Mouse (Mus musculus) heart, embryonic 11.5 days (tissue): ENCODE data around the gene Prr12. TPM values are rescaled to one million over a fixed set of nuclear protein-coding genes. Genes with fewer than 3 reads are reported as not detected.

Source experiments
- ATAC-seq: fragments of 200-750 bp; cut with Nextera tagmentation; replicated peaks from 2 replicates; pipeline ENCODE4 v1.8.0; 2017; ENCODE audit warnings: moderate library complexity; ENCODE audit not compliant: insufficient number of reproducible peaks, low FRiP score, low TSS enrichment
- H3K27ac ChIP-seq: fragments of 300-500 bp; sonication (generic); 2 replicates; pipeline ENCODE4 v1.5.1; 2014; ENCODE audit warnings: mild to moderate bottlenecking, low read depth, low read length
- H3K27me3 ChIP-seq: fragments of 300-500 bp; sonication (generic); 2 replicates; pipeline ENCODE4 v1.6.1; 2014; ENCODE audit warnings: mild to moderate bottlenecking, low read length, mixed read lengths; ENCODE audit not compliant: control insufficient read depth, insufficient read depth
- H3K36me3 ChIP-seq: fragments of 300-500 bp; sonication (generic); 2 replicates; pipeline ENCODE4 v1.6.1; 2014; ENCODE audit warnings: mild to moderate bottlenecking, low read length, moderate library complexity, mixed read lengths; ENCODE audit not compliant: control insufficient read depth, insufficient read depth
- H3K4me1 ChIP-seq: fragments of 300-500 bp; sonication (generic); 2 replicates; pipeline ENCODE4 v1.6.1; 2014; ENCODE audit warnings: low read length; ENCODE audit not compliant: control insufficient read depth, insufficient read depth
- H3K4me2 ChIP-seq: fragments of 300-500 bp; sonication (generic); 2 replicates; pipeline ENCODE4 v1.6.1; 2014; ENCODE audit warnings: mild to moderate bottlenecking, moderate library complexity
- H3K4me3 ChIP-seq: fragments of 300-500 bp; sonication (generic); 2 replicates; pipeline ENCODE4 v1.5.1; 2014; ENCODE audit warnings: low read depth, low read length
- H3K9ac ChIP-seq: fragments of 300-500 bp; sonication (generic); 2 replicates; pipeline ENCODE4 v1.6.1; 2014; ENCODE audit warnings: mild to moderate bottlenecking, low read depth, low read length, moderate library complexity
- H3K9me3 ChIP-seq: fragments of 300-500 bp; sonication (generic); replicated peaks from 2 replicates; pipeline ENCODE4 v1.6.1; 2016; ENCODE audit warnings: low read length; ENCODE audit not compliant: control insufficient read depth
- WGBS: fragments of 180-500 bp; shearing (Covaris S2); extraction: QIAGEN DNeasy Blood & Tissue Kit; methylation state at CpG from one replicate; pipeline ENCODE4 v1.1.7; 2014; ENCODE audit not compliant: insufficient replicate concordance; 5-methylcytosine and 5-hydroxymethylcytosine counted together
- polyA plus RNA-seq: library from polyadenylated mRNA; unstranded; fragments of >200 nt; fragmentation: Nextera tagmentation; extraction: Ambion mirVana; gene quantifications from 2 replicates; pipeline ENCODE4 v1.2.1, GENCODE M21; 2014

Gene Prr12
- polyA plus RNA-seq, 1 experiment from 2014 or later, result 12.1 TPM

DNA sequence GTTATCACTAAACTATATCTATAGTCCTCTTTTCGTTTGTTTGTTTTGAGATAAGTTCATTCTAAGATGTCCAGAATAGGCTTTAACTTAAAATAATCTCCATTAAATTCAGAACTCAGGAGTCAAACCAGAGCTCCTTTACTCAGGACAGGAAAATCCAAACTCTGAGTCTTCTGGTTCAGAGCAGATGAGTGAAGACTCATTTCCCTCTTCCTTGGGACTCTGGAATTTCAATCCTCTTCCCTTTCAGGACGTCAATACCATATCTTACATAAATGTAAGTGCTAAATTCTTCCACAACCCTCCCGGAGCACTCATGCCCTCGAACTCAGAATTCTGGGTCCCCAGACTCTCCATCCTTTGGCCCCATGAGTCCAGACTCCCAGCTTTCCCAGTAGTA is 35.9 kb downstream of the Prr12 start:
- Histone ChIP-seq H3K9me3 (no peaks in the 10 kb centered on the region), H3K27me3 (no peaks in the 10 kb centered on the region), H3K4me1 (peaks cover 22% of the 10 kb centered on the region), H3K4me3 (peak overlapping the region; percentile 94), H3K36me3 (peaks cover 13% of the 10 kb centered on the region), H3K27ac (peak overlapping the region; percentile 99), H3K4me2 (peak overlapping the region; percentile 84), H3K9ac (peak overlapping the region; percentile 80)
- under 1% methylated on average over 4 of the region's 4 CpGs for WGBS
- no peak for ATAC-seq

DNA sequence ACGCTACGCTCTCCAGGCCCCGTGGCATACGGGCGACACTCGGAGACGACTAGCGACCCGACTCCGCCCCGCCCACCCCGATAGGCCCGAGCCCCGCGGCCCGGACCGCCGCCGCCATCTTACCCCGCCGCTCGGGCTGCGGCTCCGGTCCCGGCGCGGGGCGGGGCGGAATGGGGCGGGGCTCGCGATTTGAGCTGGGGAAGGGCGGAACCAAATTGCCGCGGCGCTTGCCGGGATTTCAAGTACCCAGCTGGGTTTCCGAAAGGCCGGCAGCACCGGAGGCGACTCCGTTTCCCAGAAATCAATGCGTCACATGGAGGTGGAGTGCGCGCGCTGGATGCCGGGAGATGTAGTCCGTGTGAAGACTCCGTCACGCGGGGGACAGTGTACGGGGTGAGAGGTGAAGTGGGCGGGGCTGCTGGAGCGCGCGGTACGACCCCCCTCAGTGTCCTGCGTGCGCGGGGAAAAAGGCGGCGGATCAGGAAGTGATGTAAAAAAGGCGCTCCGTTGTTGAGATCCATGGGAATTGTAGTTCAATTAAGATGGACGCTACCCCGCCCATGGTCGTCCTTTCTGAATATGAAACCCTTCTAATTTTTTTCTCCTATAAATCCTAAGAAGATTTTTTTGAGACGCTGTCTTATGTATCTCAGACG is 36.6 kb downstream of the Prr12 start, which contains the start of gene Scaf1:
Gene Scaf1, minus strand, starts transcription at position 407 of the 656 bp plus-strand sequence.
- WGBS, result 1% methylated on average over 59 of the region's 69 CpGs
- Histone ChIP-seq H3K9me3 (no peaks in the 10 kb centered on the region), H3K36me3 (peaks cover 20% of the 10 kb centered on the region), H3K4me3 (peak within 1 kb of the TSS; percentile 94), H3K27ac (peak within 1 kb of the TSS; percentile 99), H3K27me3 (no peaks in the 10 kb centered on the region), H3K9ac (peak within 1 kb of the TSS; percentile 99), H3K4me2 (peak within 1 kb of the TSS; percentile 84), H3K4me1 (peaks cover 22% of the 10 kb centered on the region)
- peak; percentile 86 for ATAC-seq

DNA sequence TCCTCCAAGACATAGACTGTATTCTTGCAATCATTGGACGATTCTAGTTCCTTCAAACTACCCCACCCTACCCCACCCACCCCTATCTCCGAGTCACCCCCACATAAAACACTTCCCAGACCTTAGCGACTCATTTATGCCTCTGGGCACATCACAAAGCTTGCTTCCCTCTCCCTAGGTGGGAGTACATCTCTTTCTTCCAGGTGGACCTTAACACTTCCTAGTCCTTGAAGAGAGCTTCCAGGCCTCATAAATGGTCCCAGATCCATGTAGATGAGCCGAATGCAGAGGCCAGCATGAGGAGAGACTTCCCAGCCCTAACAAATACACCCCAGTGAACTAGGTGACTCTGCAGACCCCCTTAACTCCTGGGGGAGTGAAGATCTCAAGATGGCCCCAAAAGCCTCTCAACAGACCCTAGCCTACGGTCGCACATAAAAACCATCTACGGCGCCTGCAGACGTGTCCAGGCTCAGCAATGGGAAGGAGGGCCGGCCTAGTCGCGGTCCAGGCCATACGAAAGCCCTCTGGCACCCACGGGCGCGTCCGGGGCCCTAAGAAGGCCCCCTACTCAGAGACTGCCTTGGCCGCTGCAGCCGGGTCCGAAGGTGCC is 37.2 kb downstream of the Prr12 start:
- peak overlapping the region; percentile 87 for H3K27ac ChIP-seq
- H3K4me3 ChIP-seq, result peak overlapping the region; percentile 94
- peak overlapping the region; percentile 99 for H3K9ac ChIP-seq
- peaks cover 23% of the 10 kb centered on the region for H3K36me3 ChIP-seq
- no peak for ATAC-seq
- WGBS, result 2% methylated on average over 20 of the region's 20 CpGs
- H3K4me1 ChIP-seq, result peaks cover 22% of the 10 kb centered on the region
- H3K9me3 ChIP-seq, result no peaks in the 10 kb centered on the region
- peak overlapping the region; percentile 84 for H3K4me2 ChIP-seq
- no peaks in the 10 kb centered on the region for H3K27me3 ChIP-seq

DNA sequence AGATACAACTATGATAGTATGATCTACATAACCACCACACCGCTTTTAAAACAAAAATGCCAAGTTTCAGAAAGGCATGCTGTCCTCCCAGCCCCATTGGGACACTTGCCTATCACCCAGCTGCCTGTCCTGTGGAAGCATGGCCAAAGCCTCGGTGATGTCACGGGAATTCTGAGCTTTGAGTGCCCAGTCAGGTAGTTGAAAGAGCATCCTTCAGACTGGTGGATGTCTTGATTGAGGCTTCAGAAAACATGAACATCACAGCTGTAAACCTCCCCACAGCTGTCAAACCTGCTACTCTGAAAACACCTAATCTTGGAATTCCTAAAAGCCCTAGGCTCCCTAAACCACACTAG is 38.6 kb downstream of the Prr12 start:
- no peak for ATAC-seq
- no peak overlapping the region for H3K4me3 ChIP-seq
- H3K9ac ChIP-seq, result no peak overlapping the region
- 92% methylated on average over 3 of the region's 3 CpGs for WGBS
- H3K4me2 ChIP-seq, result no peak overlapping the region
- H3K9me3 ChIP-seq, result no peaks in the 10 kb centered on the region
- no peak overlapping the region for H3K27ac ChIP-seq
- H3K27me3 ChIP-seq, result no peaks in the 10 kb centered on the region
- peaks cover 22% of the 10 kb centered on the region for H3K4me1 ChIP-seq
- peaks cover 35% of the 10 kb centered on the region for H3K36me3 ChIP-seq

DNA sequence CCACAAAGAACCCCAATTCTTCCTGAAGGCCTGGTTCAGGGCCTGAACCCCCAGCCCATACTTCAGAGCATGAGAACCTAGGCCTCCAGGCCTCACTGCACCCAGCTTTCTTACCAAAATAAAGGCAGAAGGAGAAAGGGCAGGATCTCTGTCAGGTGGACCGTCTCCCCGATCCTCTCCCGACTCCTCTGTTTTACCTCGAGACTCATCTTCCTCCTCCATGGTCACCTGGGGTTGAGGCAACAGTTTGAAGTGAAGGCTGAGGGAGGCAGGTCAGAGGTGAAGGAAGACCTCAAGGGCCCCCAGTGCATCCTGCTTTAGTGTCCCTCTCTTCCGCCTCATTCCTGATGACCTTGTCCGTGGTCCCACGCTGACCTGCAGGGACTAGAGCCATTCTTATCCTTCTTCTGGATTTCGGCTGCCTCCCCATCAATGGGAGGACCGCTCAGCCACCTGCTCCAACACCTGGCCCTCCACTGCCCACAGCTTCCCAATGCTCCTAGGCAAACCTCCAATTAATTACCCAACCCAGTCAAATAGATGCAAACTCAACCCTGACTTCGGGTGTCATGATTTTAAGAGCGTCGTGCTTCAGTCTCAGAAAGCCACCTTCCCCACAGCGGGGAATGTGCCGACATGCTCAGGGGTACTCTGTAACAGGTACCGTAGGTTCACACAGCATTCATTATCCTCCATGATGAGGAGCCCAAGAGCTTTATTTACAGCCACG is 39.1 kb downstream of the Prr12 start:
- Histone ChIP-seq H3K4me1 (peaks cover 17% of the 10 kb centered on the region), H3K9ac (no peak overlapping the region), H3K4me3 (no peak overlapping the region), H3K9me3 (no peaks in the 10 kb centered on the region), H3K36me3 (peaks cover 40% of the 10 kb centered on the region), H3K4me2 (no peak overlapping the region), H3K27me3 (no peaks in the 10 kb centered on the region), H3K27ac (no peak overlapping the region)
- no peak for ATAC-seq
- 94% methylated on average over 16 of the region's 16 CpGs for WGBS

DNA sequence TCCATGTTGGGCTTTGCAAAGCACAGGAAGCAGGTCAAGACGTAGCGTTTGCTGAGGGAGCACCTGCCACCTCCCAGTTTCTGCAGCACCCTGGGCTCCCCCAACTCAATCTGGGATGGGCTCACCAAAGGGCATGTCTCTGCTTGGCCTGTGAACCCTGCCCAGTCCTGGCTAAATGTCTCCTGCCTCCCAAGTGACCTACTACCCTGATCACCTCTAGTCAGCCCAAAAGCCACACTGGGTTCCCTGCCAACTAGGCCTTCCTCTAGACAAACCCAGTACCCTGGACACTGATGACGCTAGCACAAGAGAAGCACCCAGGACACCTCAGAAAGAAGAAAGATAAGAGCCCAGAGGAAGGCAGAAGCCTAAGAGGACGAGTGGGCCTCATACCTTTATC is 39.9 kb downstream of the Prr12 start:
- Histone ChIP-seq H3K4me2 (no peak overlapping the region), H3K9me3 (no peaks in the 10 kb centered on the region), H3K4me1 (peaks cover 12% of the 10 kb centered on the region), H3K27me3 (no peaks in the 10 kb centered on the region), H3K4me3 (no peak overlapping the region), H3K27ac (no peak overlapping the region), H3K36me3 (peaks cover 42% of the 10 kb centered on the region), H3K9ac (no peak overlapping the region)
- 77% methylated on average over 4 of the region's 4 CpGs for WGBS
- no peak for ATAC-seq

DNA sequence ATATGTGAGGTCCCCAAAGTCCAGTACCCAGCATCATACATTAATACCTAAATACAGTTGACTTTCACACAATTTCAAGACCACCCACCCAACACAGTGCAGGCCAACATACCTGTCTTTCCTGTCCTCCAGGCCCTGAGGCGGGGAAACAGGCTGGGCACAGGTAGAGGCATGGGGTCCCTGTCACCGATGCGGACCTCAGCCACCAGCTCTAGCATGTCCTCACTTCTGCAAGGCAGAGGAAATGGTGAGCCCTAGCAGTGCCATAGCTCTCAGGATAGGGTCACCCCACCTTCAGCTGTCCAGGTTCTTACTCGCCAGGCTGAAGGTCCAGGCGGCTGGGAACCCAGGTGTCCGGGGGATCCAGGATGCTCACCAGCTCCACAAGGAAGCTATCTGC is 40.7 kb downstream of the Prr12 start:
- peaks cover 50% of the 10 kb centered on the region for H3K36me3 ChIP-seq
- no peak overlapping the region for H3K4me2 ChIP-seq
- H3K27me3 ChIP-seq, result no peaks in the 10 kb centered on the region
- H3K4me1 ChIP-seq, result peaks cover 12% of the 10 kb centered on the region
- H3K27ac ChIP-seq, result no peak overlapping the region
- no peak for ATAC-seq
- H3K4me3 ChIP-seq, result no peak overlapping the region
- WGBS, result 93% methylated on average over 6 of the region's 6 CpGs
- H3K9me3 ChIP-seq, result no peaks in the 10 kb centered on the region
- H3K9ac ChIP-seq, result no peak overlapping the region

DNA sequence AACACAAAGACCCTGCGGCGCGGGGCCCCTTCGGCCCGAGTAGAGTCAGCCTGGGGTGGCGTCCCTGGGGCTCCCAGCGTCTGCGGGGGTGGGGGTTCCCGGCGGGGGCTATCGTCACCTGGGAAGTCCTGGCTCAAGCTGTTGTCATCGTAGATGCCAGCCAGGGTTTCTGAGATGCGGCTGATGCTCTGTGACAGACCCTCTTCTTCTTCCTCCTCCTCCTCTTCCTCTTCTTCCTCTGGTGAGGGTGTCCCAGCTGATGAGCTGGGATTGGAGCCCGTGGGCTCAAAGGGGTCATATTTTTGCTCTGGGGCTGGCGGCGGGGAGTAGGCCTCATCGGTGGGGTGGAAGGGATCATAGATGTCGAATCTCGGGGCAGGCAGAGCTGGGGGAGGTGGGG is 44.3 kb downstream of the Prr12 start:
- Histone ChIP-seq H3K27me3 (no peaks in the 10 kb centered on the region), H3K36me3 (peaks cover 68% of the 10 kb centered on the region), H3K27ac (no peak overlapping the region), H3K4me1 (0 out of 2 replicates have a peak, but pooled peaks cover 2% of the 10 kb centered on the region), H3K4me3 (no peak overlapping the region), H3K9ac (no peak overlapping the region), H3K9me3 (no peaks in the 10 kb centered on the region), H3K4me2 (no peak overlapping the region)
- ATAC-seq, result no peak
- 90% methylated on average over 19 of the region's 19 CpGs for WGBS
